Mouse (Mus musculus) stomach, postnatal 0 days (tissue): ENCODE results near the gene Gpn2. TPM values are rescaled to one million over a fixed set of nuclear protein-coding genes. Genes with fewer than 3 reads are reported as not detected.

ENCODE experiments used
- ATAC-seq: fragments of 200-750 bp; cut with Nextera tagmentation; 2 replicates; pipeline ENCODE4 v1.8.0; 2017; ENCODE audit not compliant: low FRiP score, low TSS enrichment
- DNase-seq: peaks from one replicate; pipeline ENCODE4 v3.0.0-alpha.2; 2016; ENCODE audit warnings: low spot score
- H3K27ac ChIP-seq: fragments of 300-500 bp; sonication (generic); replicated peaks from 2 replicates; pipeline ENCODE4 v1.5.1; 2014; ENCODE audit warnings: mild to moderate bottlenecking, control low read depth
- H3K27me3 ChIP-seq: fragments of 300-500 bp; sonication (generic); 2 replicates; pipeline ENCODE4 v1.6.1; 2014; ENCODE audit warnings: low read length; ENCODE audit not compliant: control insufficient read depth, insufficient read depth
- H3K36me3 ChIP-seq: fragments of 300-500 bp; sonication (generic); 2 replicates; pipeline ENCODE4 v1.6.1; 2014; ENCODE audit warnings: low read length, mixed read lengths; ENCODE audit not compliant: control insufficient read depth, insufficient read depth
- H3K4me1 ChIP-seq: fragments of 300-500 bp; sonication (generic); replicated peaks from 2 replicates; pipeline ENCODE4 v1.6.1; 2014; ENCODE audit warnings: antibody characterized with exemption; ENCODE audit not compliant: control insufficient read depth, insufficient read depth
- H3K4me2 ChIP-seq: fragments of 300-500 bp; sonication (generic); replicated peaks from 2 replicates; pipeline ENCODE4 v1.6.1; 2014; ENCODE audit warnings: low read depth, mild to moderate bottlenecking, control low read depth, moderate library complexity
- H3K4me3 ChIP-seq: fragments of 300-500 bp; sonication (generic); 2 replicates; pipeline ENCODE4 v1.5.1; 2014; ENCODE audit warnings: low read depth, low read length, control low read depth
- H3K9ac ChIP-seq: fragments of 300-500 bp; sonication (generic); 2 replicates; pipeline ENCODE4 v1.6.1; 2014; ENCODE audit warnings: mild to moderate bottlenecking, low read length, control low read depth, mixed read lengths
- H3K9me3 ChIP-seq: fragments of 300-500 bp; sonication (generic); 2 replicates; pipeline ENCODE4 v1.6.1; 2016; ENCODE audit warnings: low read length; ENCODE audit not compliant: control insufficient read depth
- CTCF ChIP-seq: IDR thresholded peaks from 2 replicates; pipeline ENCODE4 v1.5.1; 2016; ENCODE audit warnings: antibody characterized with exemption, low read depth, mild to moderate bottlenecking, moderate library complexity
- EP300 ChIP-seq: optimal IDR thresholded peaks from 2 replicates; pipeline ENCODE3; 2016; ENCODE audit warnings: antibody characterized with exemption
- WGBS: fragments of 180-500 bp; shearing (Covaris S2); extraction: QIAGEN DNeasy Blood & Tissue Kit; methylation state at CpG from one replicate; pipeline ENCODE4 v1.1.7; 2014; 5-methylcytosine and 5-hydroxymethylcytosine counted together
- microRNA-seq: library from miRNA; unstranded; fragments of <30 nt; microRNA quantifications from one replicate; pipeline ENCODE4, GENCODE M21; 2016
- polyA plus RNA-seq: library from polyadenylated mRNA; unstranded; fragments of >200 nt; fragmentation: Nextera tagmentation; extraction: Ambion mirVana; gene quantifications from 2 replicates; pipeline ENCODE4 v1.2.1, GENCODE M21; 2015

Gpn2 gene
- polyA plus RNA-seq, 1 experiment from 2014 or later: 14.8 TPM

GRCm38 (mm10) chr4:133631769-133632411, 47.7 kb downstream of the Gpn2 start:
- H3K4me1 ChIP-seq: 0 out of 2 replicates have a peak, but pooled peaks cover 3% of the 10 kb centered on the region
- 38% methylated on average over 9 of the region's 9 CpGs for WGBS
- H3K4me3 ChIP-seq: peak overlapping the region; percentile 70
- H3K27me3 ChIP-seq: no peaks in the 10 kb centered on the region
- peak overlapping the region; percentile 94 for H3K4me2 ChIP-seq
- H3K9ac ChIP-seq: peak overlapping the region; percentile 91
- no peak for DNase-seq
- no peak for TF ChIP-seq CTCF
- ATAC-seq: no peak
- no peaks in the 10 kb centered on the region for H3K9me3 ChIP-seq
- H3K27ac ChIP-seq: peak overlapping the region; percentile 82
- H3K36me3 ChIP-seq: no peaks in the 10 kb centered on the region

DNA sequence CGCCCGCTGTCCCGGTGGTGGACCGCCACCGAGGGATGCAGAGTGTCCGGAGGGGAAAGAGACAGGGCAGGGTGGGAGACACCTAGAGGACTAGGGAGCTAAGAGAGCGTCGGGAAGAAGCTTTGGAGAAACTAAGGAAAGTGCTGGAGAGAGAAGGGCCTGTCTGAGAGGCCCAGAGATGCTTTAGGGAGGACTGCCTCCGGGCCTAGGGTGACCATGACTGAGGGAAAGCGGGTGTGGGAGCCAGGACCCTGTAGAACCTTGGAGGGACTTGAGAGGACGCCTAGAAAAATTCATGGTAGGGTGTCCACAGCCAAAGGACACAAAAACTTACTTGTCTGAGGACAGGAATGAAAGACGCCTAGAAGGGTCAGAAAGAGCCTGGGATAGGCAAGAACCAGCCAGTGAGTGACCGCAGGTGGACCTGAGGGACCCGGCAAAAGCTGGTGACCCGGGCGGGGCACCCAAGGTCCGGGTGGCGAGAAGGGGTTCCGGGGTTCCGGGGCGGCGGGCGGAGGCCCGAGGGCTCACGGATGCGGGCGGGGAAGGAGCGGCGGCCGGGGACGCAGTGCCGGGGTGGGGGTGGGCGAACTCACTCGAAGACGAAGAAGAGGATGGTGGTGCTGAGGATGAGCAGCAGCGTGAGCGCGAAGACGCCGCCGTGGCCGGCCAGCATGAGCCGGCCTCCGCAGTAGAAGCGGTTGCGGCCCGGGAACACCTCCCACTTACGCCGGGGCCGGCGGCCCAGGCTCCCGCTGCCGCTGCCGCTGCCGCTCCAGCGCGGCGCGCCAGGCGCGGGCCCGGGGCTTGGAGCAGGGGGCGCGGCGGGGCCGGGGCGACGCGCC, 48.5 kb downstream of the Gpn2 start:
- Histone ChIP-seq H3K27me3 (no peaks in the 10 kb centered on the region), H3K4me3 (peak overlapping the region; percentile 70), H3K27ac (peak overlapping the region; percentile 82), H3K36me3 (no peaks in the 10 kb centered on the region), H3K9ac (peak overlapping the region; percentile 91), H3K9me3 (no peaks in the 10 kb centered on the region), H3K4me2 (peak overlapping the region; percentile 94), H3K4me1 (0 out of 2 replicates have a peak, but pooled peaks cover 3% of the 10 kb centered on the region)
- WGBS: 3% methylated on average over 52 of the region's 69 CpGs
- peak; percentile 46 for ATAC-seq
- no peak for TF ChIP-seq EP300
- TF ChIP-seq CTCF: no peak
- no peak for DNase-seq

GRCm38 (mm10) chr4:133633332-133634042, 49.3 kb downstream of the Gpn2 start:
- Histone ChIP-seq H3K4me2 (peak overlapping the region; percentile 94), H3K27ac (peak overlapping the region; percentile 82), H3K27me3 (no peaks in the 10 kb centered on the region), H3K4me3 (peak overlapping the region; percentile 70), H3K9me3 (no peaks in the 10 kb centered on the region), H3K36me3 (no peaks in the 10 kb centered on the region), H3K4me1 (0 out of 2 replicates have a peak, but pooled peaks cover 3% of the 10 kb centered on the region), H3K9ac (peak overlapping the region; percentile 91)
- no peak for TF ChIP-seq EP300
- peak; percentile 79 for TF ChIP-seq CTCF
- WGBS: 15% methylated on average over 22 of the region's 47 CpGs
- ATAC-seq: peak; percentile 88
- peak; percentile 92 for DNase-seq

DNA sequence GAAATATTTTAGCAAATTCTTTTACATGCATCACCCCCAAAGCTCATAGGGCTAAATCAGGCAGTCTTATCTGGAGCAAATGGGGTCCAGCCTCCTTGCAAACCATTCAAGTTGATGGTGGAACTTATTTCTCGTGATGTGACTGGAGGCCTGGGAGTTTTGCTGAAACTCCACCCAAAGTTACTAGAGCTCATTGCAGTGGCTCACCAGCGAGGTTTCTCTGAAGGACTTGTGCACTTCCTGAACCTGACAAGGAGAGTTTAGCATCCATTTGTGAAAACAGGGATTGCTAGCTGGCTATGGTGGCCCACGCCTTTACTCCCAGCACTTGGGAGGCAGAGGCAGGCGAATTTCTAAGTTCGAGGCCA, 49.9 kb downstream of the Gpn2 start:
- Histone ChIP-seq H3K27me3 (no peaks in the 10 kb centered on the region), H3K4me2 (no peak overlapping the region), H3K4me3 (no peak overlapping the region), H3K4me1 (0 out of 2 replicates have a peak, but pooled peaks cover 3% of the 10 kb centered on the region), H3K36me3 (no peaks in the 10 kb centered on the region), H3K9me3 (no peaks in the 10 kb centered on the region), H3K9ac (no peak overlapping the region), H3K27ac (no peak overlapping the region; the same call in 1 of the 2 replicates)
- DNase-seq (no peak), ATAC-seq (no peak)
- no peak for TF ChIP-seq CTCF
- no peak for TF ChIP-seq EP300
- 80% methylated on average over 5 of the region's 5 CpGs for WGBS

Small RNA genes within 50 kb of the gene (microRNA-seq; reads per million reads assigned to microRNA genes)
- not detected for gene Gm23158

Other genes starting within 250 kb of the Gpn2 start
- gene Wdtc1, start 230.9 kb upstream of the Gpn2 start, polyA plus RNA-seq: 6.2 and 7.7 TPM in 2 replicates
- gene Slc9a1, start 214.7 kb upstream of the Gpn2 start, polyA plus RNA-seq: 6.0 and 7.1 TPM in 2 replicates
- 34.0 and 35.3 TPM in 2 replicates for gene Tent5b, start 104.2 kb upstream of the Gpn2 start, polyA plus RNA-seq
- 4.0 and 4.4 TPM in 2 replicates for gene Trnp1, start 85.8 kb upstream of the Gpn2 start, polyA plus RNA-seq
- 29.2 and 34.2 TPM in 2 replicates for gene Kdf1, start 65.4 kb upstream of the Gpn2 start, polyA plus RNA-seq
- 122 and 125 TPM in 2 replicates for gene Nudc, start 38.4 kb upstream of the Gpn2 start, polyA plus RNA-seq
- gene Nr0b2, start 31.0 kb upstream of the Gpn2 start, polyA plus RNA-seq: 4.7 and 5.2 TPM in 2 replicates
- gene Gpatch3, start 9.6 kb upstream of the Gpn2 start, polyA plus RNA-seq: 3.6 and 3.8 TPM in 2 replicates
- gene Sfn, start 17.8 kb downstream of the Gpn2 start, polyA plus RNA-seq: 355 and 371 TPM in 2 replicates
- gene Zdhhc18, start 65.8 kb downstream of the Gpn2 start, polyA plus RNA-seq: 1.6 and 3.6 TPM in 2 replicates
- 11.5 and 13.0 TPM in 2 replicates for gene Pigv, start 88.3 kb downstream of the Gpn2 start, polyA plus RNA-seq
- gene Arid1a, start 172.4 kb downstream of the Gpn2 start, polyA plus RNA-seq: 8.7 and 9.7 TPM in 2 replicates